Mouse (Mus musculus): ENCODE data around the gene Smim26. TPM values are rescaled to one million over a fixed set of nuclear protein-coding genes. Genes with fewer than 3 reads are reported as not detected.

Gene Smim26
- polyA plus RNA-seq (2017; shearing (Covaris generic)): 12.8 TPM

GRCm38 (mm10) chr2:144593951-144594651, at the start of gene Smim26:
Gene Smim26 (plus strand): TSS chr2:144594054.

GRCm38 (mm10) chr2:144550529-144550928, 43.3 kb upstream of the Smim26 start, which contains the start of gene Rbbp9:
Gene Rbbp9 (minus strand): TSS chr2:144550869.

GRCm38 (mm10) chr2:144555820-144556552, 37.9 kb upstream of the Smim26 start, which contains the start of gene Sec23b:
Gene Sec23b (plus strand): TSS chr2:144556229.

GRCm38 (mm10) chr2:144599831-144600687, 6.2 kb downstream of the Smim26 start, which contains the start of gene Dtd1:
Gene Dtd1 (plus strand): TSS chr2:144599897.

Other genes with a start within 250 kb of the Smim26 start
- 25.4 TPM for gene Kat14, start 225.1 kb upstream of the Smim26 start, polyA plus RNA-seq (2017; shearing (Covaris generic))
- gene Pet117, start 225.1 kb upstream of the Smim26 start, polyA plus RNA-seq (2017; shearing (Covaris generic)): 4.6 TPM
- gene Dzank1, start 66.6 kb upstream of the Smim26 start, polyA plus RNA-seq (2017; shearing (Covaris generic)): 0.14 TPM
- gene Polr3f, start 66.3 kb upstream of the Smim26 start, polyA plus RNA-seq (2017; shearing (Covaris generic)): 16.5 TPM
- gene Rbbp9, start 43.2 kb upstream of the Smim26 start, polyA plus RNA-seq (2017; shearing (Covaris generic)): 5.8 TPM
- gene Sec23b, start 37.8 kb upstream of the Smim26 start, polyA plus RNA-seq (2017; shearing (Covaris generic)): 77.3 TPM
- 68.3 TPM for gene Dtd1, start 5.8 kb downstream of the Smim26 start, polyA plus RNA-seq (2017; shearing (Covaris generic))
- gene Scp2d1, start 229.6 kb downstream of the Smim26 start, polyA plus RNA-seq (2017; shearing (Covaris generic)): not detected

Data from effector memory CD4-positive, alpha-beta T cell, adult 5 months (primary cell).